Mouse (Mus musculus) mature B cell (primary cell): Measurements from ENCODE around the gene Xpo5.

ENCODE experiments used
- in situ Hi-C: fragments of 300-500 bp; cut with MboI; formaldehyde crosslinking; loops from 2 replicates; pipeline ENCODE4 v1.14.3; 2019

The Xpo5 gene

DNA sequence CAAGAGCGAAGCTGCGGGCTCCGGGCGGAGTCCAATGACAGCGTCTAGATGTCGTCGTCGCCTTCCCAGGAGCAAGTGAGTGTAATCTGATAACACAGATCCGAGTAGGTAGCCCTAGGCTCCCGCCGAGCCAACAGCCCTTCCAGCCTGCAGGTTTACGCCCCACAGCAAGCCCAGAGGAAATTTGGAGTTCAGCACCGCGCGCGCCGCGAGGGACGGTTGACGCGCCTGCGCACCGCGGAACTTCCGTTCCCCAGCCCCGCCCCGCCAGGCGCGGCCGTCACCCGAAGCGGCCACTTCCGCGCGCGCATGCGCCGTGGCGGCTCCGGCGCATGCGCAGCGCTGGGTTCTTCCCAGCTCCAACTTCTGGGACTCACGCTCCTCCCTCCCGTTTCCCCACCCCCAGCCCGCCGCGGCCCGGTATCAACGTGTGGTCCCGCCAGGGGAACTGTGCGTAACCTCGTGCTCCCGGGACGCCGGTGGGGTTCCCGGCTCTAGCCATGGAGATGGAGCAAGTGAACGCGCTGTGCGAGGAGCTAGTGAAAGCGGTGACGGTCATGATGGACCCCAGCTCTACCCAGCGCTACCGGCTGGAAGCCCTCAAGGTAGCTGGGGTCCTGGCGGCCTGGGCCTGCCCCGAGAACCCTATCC is at the start of gene Xpo5, which contains the start of gene Polh:
Gene Xpo5 (plus strand): TSS at position 362 of the 651 bp plus-strand sequence.
Gene Polh (minus strand): TSS at position 225 of the 651 bp plus-strand sequence.
- in situ Hi-C loops, result no loop called here

DNA sequence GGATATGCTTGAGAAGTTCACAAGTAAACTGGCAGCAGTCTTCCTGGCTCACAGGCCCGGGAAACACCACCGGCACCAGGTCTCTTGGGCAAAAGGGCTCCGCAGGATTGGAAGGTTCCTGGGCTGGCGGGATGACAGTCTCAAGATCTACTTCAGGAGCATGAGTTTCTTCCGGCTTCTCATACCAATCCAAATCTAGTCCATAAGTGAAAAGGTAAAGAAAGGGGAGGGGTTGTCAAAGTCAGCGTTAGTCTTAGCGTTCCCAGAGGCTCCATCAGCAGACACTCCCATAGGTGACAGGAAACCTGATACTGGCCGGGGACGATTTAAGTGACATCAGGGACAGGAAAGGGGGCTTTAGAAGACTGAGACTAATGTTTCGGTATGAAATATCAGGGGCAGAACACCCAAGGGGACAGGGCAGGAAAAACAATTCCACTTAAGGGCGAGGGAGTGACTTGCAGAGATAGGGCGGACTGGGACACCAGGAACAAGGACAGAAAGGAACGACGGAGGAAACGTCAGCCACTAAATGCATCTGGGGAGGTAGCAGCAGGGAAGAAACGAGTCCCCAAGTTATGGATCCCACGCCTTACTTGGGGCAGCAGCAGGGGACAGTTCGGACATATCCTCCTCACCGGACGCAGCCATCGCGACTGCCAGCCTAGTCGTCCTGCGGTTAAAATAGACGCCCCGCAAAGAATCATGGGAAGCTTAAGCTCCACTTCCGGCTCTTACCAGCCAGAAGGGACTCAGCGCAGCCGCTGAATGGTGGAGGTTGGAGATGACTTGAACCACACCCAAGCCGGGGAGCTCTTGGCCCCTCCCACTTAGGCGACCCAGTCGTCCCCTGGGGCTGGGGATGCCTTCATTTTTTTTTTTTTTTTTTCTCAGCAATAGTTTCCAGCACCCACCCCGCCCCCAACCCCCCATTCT is 49.5 kb upstream of the Xpo5 start, which contains the start of gene Mad2l1bp:
Gene Mad2l1bp (minus strand): TSS at position 707 of the 936 bp plus-strand sequence.
- in situ Hi-C loops, result no loop called here

DNA sequence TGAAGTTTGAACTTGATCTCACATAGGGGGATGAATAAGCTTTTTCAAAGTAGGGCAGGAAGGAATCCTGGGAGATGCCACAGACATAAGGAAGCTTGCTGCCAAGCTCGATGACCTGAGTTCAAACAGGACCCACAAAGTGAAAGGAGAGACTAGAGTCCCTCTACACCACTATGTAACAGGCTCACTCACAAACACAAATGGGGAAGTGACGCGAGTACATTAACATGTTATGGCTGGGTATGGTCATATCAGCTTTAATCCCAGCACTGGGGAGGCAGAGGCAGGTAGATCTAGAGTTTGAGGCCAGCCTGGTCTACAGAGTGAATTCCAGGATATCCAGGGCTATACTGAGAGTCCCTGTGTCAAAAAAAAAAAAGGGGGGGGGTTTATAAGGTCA is 48.2 kb upstream of the Xpo5 start:
- in situ Hi-C loops, result no loop called here

DNA sequence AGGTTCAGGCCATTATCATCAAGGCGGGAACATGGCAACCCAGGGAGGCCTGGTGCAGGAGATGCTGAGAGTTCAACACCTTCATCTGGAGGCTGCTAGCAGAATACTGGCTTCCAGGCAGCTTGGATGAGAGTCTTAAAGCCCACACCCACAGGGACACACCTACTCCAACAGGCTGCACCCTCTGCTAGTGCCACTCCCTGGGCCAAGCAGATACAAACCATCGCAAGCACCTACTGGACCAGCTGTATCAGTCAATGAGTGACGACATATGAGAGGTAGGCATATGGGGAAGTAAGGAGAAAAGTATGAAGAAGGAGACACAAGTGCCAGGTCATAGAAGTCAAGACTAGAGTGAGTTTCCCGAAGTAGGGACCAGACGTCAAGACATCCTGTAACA is 45.9 kb upstream of the Xpo5 start:
- in situ Hi-C loops, result no loop called here

DNA sequence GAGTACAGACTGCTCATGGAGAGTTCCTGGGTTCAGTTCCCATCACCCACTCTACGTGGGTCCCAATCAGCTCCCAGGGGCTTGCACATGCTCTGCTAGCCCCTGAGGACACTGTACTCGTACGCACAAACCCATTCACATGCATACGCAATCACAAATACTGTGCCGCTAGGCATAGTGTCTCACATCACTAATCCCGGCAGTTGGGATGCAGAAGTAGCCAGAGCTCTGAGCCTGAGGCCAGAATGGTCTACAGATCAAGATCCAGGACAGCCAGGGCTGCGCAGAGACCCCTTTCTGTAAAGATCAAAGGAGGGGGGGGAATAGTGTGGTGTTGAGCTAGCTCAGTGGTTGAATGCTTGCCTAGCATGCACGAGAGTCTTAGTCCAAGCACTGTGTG is 45.5 kb upstream of the Xpo5 start:
- in situ Hi-C loops, result no loop called here

DNA sequence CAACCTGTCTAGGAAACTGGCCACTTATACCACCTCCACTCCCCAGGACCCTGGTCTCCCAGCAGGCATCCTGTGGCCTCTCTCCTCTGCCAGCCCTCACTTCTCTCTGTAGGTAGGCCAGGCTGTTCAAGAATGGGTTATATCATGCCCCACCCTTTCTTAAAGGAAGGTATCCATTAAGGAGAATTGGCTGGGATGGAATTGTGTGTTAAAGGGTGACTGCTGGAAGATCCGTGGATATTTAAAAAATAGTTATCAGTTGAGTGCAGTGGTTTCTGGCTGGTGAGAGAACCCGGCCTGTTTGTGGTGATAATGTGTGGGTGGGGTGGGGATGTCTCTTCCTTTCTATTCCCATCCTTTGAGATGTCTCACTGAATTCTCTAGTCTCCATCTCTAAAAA is 43.3 kb upstream of the Xpo5 start:
- in situ Hi-C loops, result no loop called here

DNA sequence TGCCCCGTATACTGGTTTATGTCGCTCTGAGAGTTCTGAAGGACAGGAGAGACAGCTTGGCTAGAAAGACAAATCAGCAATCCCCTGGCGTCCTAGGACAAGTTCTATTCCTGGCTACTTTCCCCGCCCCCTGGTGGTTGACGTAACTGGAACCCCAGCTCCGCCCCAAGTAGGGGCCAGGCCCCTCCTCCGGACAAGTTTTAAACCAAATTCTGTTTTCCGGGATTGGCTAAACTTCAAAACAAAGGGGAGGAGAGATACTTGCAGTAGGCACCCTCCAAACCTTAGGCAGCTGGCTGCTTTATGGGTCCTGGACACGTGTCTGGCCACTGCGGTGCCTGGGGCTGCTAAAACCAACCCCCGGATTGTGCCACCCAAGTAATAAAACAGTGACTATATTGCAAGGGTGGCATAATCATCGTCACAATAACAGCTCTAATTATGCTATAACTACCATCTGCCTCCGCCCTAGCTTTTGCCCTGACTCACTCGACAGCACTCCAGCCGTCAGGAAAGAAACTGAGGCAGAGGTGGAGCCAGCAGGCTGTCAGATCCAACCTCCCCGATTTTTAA is 42.4 kb upstream of the Xpo5 start:
- in situ Hi-C loops, result no loop called here

DNA sequence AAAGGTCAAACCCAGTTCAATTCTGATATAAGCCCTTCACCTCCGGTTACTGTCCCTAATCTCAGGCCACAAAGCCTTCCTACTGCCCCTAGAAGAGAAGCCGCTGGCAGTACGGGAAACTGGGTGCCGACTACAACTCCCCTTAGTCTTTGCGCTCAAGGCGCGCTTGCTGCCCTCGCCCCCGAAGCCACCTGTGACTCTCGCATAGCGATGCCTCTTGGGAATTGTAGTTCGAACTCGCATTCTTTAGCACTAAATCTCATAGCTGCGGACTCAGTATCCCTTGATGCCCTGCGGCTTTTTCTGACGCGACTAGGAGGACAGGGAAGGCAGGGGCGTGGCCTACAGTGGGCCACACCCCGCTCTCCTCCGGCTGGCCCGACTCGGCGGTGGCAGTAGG is 41.9 kb upstream of the Xpo5 start, which contains the start of gene Gtpbp2:
Gene Gtpbp2 (plus strand): TSS at position 347 of the 400 bp plus-strand sequence.
- in situ Hi-C loops, result no loop called here

DNA sequence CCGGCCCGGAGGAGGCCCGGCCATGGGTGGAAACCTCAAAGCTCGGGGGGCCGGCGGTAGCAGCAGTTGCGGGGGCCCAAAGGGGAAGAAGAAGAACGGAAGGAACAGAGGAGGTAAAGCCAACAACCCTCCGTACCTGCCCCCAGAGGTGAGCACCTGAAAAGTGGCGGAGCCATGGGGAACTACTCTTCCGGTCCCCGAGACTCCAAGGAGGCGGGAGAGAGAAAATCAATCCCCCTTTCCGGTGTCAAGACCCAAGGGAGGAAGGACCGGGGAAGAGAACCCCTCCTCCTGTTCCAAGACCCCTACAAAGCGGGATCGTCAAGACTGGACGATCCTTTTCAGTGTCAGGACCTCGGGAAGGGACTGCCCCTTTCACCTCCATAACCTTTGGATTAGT is 41.4 kb upstream of the Xpo5 start:
- in situ Hi-C loops, result no loop called here

DNA sequence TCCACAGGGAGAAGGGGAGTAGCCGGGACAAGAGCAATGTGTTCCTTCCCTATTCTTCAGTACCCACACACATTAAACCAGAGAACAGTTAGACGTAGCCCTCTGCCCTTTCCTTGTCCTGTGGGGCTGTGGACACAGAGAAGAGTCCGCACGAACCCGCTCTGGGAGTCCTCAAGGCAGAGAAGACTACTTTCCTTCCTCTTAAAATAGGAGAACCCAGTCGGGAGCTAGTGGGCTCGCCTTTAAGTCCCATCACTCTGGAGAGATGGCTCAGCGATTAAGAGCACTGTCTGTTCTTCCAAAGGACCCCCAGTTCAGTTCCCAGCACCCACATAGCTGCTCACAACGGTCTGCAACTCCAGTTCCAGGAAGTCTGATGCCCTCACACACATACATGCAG is 40.9 kb upstream of the Xpo5 start:
- in situ Hi-C loops, result no loop called here

DNA sequence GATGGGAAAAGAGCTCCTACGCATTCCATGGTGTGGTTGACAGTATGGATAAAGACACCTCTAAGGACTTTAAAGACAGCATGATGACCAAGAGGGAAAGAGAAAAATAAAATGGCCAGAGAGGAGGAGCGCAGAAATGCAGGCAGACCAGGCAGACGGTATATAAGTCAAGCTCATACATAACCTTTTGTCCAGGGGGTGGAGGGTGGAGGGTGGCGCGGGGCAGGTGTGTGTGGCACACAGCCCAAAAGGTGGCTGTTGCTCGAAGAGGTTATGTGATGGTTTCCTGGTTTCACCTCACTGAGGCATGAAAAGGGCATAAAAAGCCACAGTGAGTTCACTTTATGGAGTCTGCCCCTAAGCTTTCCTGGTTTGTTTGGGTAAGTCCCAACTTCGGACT is 40.0 kb upstream of the Xpo5 start:
- in situ Hi-C loops, result no loop called here

DNA sequence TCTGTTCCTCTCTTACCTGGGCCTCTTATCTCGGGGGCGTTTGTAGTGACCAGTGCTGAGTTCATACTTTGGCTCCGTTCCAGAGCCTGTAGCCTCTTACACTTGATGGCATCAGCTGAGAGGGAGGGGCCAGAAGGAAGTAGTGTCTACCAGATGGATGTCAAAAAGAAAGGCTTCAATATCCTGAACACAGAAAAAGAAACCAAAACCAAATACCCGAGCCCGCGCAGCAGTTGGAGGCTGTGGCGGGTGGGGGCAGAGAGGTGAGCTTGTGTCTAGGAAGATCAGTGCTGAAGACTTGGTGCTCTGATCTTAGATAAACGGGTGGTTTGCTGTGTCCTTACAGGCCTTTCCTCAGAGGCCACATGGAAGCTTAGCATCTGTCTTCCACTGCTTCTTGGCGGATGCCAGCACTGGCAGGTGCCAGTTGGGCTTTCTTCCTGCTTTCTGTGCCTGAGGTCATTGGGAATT is 39.6 kb upstream of the Xpo5 start:
- in situ Hi-C loops, result no loop called here

DNA sequence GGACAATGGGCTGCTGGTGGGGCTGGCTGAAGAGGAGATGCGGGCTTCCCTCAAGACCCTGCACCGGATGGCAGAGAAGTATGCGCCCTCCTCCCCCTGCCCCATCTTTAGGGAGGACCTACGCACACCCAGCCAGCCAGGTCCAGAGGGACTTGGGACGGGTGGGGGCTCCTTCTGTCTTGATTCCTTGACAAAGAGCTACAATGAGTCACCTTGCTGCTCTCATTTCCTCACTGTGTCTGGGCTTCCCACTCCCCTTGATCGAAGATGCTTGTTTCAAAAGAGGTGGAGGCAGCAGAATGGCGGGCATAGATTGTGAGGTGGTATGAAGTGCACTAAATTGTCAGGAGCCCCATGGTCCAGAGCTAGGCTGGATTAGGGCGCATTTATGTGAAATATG is 38.3 kb upstream of the Xpo5 start:
- in situ Hi-C loops, result no loop called here

DNA sequence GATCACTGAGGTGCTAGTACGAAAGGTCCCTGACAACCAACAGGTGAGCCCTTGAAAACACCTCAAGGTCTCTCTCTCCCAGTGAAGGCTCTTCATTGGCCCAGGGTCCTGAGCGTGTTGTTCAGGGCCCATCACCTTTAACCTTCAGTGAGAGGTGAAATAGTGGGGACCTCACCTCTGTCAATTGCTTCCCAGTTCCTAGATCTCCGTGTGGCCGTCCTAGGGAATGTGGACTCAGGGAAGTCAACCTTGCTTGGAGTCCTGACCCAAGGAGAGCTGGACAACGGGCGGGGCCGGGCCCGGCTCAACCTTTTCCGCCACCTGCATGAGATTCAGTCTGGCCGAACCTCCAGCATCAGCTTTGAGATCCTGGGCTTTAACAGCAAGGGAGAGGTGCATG is 37.8 kb upstream of the Xpo5 start:
- in situ Hi-C loops, result no loop called here

DNA sequence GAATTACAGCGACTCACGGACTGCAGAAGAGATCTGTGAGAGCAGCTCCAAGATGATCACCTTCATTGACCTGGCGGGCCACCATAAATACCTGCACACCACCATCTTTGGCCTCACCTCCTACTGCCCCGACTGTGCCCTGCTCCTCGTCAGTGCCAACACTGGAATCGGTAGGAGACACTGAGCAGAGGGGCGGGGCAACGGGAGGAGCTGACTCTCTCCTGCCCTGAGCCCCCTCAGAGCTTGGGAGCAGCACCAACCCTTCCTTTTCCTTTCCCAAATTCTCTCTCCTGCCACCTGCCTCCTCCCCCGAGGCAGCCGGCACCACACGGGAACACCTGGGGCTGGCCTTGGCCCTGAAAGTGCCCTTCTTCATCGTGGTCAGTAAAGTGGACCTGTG is 37.1 kb upstream of the Xpo5 start:
- in situ Hi-C loops, result no loop called here

DNA sequence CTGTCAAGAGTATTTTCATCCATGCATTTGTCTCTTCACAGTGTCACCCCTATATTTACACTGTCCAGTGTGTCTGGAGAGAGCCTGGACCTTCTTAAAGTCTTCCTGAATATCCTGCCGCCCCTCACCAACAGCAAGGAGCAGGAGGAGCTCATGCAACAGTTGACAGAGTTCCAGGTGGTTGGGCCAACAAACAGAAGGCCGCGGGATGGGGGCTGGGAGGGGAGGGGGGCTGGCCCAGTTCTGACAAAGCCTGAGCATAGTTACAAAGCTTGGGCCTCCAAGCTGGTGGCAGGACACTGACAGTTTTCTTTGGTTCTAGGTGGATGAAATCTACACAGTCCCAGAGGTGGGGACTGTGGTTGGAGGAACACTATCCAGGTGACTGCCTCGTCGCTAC is 36.3 kb upstream of the Xpo5 start:
- in situ Hi-C loops, result no loop called here

DNA sequence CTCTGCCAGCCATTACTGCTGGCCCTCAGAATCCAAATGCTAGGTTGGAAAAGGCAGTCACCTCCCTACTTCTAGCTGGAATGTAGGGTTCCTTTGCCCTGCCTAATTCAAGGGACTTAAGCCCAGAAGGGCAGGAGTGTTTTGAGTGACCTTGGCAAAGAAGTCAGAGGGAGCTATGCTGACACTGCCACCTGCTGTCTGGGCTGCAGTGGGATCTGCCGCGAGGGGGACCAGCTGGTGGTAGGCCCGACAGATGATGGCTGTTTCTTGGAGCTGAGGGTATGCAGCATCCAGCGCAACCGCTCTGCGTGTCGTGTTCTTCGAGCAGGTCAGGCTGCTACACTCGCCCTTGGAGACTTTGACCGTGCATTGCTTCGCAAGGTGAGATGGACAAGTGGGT is 35.6 kb upstream of the Xpo5 start:
- in situ Hi-C loops, result no loop called here

DNA sequence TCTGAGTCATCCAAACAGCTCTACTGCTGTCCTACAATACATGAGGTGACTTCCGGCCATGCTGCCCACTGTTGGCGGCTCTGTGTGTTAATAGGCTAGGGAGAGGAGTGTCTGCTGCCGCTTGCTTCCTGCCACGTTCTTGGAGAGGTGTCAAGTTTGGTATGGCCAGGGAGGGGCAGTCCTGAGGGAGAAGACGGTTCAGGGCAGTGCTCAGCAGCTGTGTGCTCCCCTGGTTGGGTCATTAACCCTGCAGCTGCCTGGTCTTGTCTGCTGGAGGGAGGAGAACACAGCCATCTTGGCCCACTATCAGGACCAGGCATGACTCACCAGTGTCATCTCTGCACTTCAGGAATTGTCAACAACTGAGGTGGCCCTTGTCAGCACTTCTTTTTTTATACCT is 34.3 kb upstream of the Xpo5 start:
- in situ Hi-C loops, result no loop called here

DNA sequence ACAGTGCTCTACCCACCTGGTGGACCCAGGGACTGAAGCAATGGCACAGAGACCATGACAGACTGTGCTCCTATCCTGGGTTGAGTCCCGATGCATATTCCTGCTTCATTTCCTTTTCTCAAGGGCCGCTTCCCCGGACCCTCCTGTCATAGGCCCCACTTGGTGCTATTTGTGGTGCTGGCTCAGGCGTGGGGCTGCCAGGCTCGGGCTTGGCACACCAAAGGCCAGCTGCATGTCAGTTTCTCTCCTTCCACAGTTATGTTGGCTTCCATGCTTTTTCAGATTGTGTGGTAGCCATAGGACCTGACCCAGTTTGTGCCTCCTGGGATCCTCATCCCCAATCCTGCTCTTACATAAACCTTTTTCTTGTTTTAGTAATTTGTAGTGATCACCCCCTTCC is 33.8 kb upstream of the Xpo5 start:
- in situ Hi-C loops, result no loop called here

DNA sequence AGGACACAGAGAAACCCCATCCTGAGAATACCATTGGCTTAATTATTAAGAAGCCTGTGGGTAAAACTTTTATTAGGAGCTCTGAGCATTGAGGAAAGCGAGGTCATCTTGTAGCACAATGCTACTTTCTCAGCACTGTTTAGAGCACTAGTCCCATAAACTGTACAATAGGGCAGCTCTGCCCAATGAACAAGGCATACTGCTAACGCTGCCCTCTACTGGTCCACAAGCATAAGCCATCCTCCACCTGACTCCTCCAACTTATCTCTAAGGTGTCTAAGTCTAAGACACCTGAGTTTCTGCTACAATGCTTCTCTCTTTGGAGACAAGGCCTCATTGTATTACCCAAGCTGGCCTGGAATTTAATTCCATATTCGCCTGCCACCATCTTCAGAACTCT is 32.0 kb upstream of the Xpo5 start:
- in situ Hi-C loops, result no loop called here

DNA sequence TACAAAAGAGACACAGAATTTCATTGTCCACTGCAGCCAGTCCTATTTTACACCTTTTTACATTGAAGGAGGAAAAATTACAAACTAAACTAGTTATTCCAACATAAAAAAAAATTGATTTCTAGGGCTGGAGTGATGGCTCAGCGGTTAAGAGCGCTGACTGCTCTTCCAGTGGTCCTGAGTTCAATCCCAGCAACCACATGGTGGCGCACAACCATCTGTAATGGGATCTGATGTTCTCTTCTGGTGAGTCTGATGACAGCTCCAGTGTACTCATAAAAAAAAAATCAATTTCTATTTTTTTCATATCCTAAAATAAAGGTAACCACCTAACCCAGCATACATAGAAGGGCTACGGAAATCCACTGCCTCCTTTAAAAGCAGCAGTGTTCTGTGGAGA is 20.3 kb upstream of the Xpo5 start:
- in situ Hi-C loops, result no loop called here

DNA sequence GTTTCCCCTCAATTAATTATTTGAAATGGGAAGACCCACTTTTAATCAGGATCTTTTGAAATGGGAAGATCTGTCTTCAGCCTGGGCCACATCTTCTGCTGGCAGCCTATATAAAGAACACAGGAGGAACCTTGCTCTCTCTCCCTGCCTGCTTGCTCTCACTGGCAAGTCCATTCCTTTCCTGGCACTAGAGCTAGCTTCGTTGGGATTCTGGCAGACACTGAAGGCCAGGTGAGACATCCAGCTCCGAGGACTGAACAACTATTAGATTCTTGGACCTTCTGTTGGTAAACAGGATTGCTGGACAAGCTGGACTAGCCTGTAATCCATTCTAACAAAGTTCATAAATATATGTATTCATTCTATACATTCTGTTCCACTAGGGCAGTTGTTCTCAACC is 13.8 kb upstream of the Xpo5 start:
- in situ Hi-C loops, result no loop called here

DNA sequence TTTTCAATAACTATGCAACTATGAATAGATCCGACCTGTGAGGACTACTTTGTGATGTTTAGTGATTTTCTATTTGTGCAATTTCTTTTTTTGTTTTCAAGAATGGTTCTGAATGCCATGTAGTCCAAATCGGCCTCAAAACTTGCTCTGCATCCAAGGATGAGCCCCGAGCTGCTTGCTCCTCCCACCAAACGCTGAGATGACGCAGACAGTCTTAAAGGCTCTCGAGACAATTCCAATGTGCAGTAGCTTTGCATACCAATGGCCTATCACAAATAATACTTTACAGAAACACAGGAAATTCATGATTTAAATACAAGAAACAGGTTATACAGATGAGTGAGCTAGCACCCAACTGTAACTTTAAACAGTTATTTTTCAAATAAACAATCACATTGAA is 1.4 kb upstream of the Xpo5 start:
- in situ Hi-C loops, result no loop called here
